Mouse (Mus musculus): ENCODE measurements around the gene Slc43a1.

Slc43a1 gene

GRCm38 (mm10) chr2:84868521-84868943 is 29.9 kb downstream of the Slc43a1 start:
- DNase-seq: peak; percentile 93

- DNase-seq: no peak
Measured at GRCm38 (mm10) chr2:84868977-84869376, 30.3 kb downstream of the Slc43a1 start.

- DNase-seq: no peak
Measured at GRCm38 (mm10) chr2:84870623-84871160, 32.0 kb downstream of the Slc43a1 start.

- DNase-seq: peak; percentile 97
Measured at GRCm38 (mm10) chr2:84872105-84872716, 33.6 kb downstream of the Slc43a1 start.

- DNase-seq: no peak
Measured at GRCm38 (mm10) chr2:84875842-84876241, 37.2 kb downstream of the Slc43a1 start.

DNA sequence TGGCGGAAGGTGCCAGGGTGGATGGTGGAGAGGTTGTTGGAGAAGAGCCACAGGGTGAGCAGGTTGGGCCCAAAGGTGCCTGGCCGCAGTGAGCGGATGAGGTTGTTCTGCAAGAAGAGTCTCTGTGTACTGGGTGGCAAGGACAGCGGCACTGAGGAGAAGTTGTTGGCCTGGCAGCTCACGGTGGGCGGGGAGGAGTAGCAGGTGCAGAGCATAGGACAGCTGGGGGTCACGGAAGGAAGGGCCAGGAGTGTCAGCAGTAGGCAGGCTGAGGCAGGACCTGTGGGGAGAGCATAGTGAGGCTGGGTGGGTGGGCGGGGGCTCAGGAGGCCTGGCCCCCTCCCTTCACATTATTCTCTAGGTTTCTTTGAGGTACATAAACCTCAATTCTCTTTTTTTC is 41.9 kb downstream of the Slc43a1 start:
- no peak for DNase-seq

DNA sequence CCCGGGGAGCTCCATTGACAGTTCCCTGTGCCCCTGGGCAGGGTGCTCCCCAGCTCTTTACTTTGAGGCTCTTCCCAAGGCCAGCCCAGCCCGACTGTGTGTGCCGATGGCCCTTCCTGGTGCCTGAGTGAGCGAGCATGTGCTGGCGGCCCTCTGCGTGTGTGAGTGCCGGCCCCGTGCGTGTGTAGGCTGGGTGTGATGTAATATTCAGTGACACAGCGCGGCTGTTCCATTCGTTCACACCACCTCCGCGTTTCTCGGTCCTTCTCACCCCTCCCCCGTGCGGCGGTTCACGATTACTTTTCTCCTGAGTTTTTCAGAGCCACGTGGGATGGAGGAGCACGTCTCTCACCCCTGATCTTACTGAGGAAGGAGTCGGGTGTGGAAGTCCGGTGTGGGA is 44.0 kb downstream of the Slc43a1 start:
- DNase-seq: peak; percentile 97

DNA sequence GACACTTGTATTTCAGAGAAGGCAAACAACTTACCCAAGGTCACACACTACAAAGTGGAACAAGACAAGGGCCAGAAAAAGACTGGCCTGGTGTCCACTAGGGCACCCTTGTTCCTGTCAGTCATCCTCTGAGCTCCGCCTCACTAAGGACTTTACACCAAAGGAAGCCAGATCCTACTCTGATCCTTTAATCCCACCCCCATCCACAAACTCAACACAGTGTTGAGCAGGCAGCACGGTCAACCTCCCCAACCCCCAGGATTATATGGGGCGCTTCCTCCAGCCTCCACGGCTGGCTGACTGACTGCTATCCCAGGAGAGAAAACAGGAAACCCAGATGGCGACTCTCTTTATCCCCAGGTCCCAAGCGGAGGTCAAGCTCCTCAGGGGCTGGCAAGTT is 44.4 kb downstream of the Slc43a1 start:
- DNase-seq: peak; percentile 97

- no peak for DNase-seq
Measured at GRCm38 (mm10) chr2:84883530-84883929, 44.9 kb downstream of the Slc43a1 start.

DNA sequence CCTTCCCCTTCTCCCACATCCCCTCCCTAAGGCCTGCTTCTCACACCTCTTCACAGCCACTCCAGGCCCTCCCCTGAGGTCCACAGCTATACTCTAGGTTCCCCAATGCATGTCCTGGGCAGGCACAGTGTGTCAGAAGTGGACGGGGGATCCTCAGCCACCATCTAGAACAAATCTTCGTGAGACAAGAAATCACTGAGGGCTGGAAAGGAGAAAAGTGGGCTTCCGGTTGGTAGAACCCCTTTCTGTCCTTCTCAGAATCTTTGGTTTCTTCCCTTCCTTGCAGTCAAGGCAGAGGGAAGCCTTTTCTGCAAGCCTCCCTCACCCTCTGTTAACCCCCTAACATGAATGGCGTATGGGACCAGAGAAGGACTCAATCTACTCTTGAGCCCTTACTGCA is 45.3 kb downstream of the Slc43a1 start:
- peak; percentile 83 for DNase-seq

DNA sequence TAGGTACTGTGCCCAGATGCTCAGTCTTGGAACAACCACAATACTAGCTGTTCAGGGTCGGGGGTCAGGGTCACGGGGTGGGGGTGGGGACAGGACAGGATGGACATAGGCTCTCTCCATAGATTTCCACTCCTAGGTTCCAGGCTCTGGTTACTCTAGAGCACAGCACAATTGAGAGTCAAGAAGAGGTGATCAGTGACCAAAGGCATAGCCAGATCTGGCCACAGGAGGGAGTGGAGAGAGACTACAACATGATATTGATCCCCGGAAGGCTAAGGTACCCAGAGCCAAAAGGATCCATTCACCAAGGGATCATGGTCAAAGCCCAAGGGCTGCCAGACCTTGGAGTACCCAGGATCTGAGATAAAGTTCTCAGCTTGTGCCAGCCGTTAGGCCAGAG is 46.0 kb downstream of the Slc43a1 start:
- DNase-seq: peak; percentile 82

DNA sequence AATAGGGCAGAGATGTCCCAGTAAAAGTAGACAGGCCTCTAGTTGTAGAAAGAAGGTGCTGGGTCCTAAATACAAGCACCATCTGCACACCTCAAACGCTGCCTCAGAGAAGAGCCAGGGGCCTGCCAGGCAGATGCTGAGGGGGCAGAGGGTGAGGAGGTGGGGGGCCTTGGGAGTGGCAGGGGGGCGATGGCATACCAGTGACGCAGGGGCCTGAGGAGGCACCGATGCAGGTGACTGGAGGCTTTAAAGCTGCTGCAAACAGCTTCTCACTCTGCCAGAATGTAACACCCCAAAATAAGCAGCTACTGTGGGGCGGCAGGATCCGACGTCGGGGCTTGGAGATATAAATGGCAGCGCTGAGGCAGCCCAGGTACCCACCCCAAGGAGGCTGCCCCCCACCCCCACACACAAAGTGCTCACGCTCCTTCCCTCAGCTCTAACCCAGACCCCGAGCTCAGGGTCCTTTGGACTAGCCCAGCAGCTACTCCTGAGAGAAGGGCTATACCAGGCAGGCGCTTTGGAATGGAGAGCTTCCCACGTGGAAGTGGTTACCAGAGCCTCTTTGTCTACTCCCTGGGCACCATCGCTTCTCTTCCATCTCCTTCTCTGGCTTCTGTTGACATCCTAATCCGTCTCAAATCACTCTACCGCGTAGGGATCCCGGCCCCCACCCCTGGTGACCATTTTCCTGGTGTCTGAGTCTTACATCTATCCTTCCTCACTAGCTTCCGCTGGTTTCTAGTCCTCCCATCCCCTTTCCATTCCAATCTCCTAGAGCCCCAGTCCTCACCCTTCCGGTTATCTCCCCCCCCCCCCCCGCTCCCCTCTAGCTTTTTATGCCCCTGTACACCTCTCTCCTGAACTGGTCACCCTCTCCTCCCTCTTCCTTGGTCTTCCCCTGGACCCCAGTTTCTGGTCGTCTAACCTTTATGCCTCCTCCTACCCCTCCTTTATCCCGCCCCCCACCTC is 46.7 kb downstream of the Slc43a1 start:
- peak; percentile 91 for DNase-seq

DNA sequence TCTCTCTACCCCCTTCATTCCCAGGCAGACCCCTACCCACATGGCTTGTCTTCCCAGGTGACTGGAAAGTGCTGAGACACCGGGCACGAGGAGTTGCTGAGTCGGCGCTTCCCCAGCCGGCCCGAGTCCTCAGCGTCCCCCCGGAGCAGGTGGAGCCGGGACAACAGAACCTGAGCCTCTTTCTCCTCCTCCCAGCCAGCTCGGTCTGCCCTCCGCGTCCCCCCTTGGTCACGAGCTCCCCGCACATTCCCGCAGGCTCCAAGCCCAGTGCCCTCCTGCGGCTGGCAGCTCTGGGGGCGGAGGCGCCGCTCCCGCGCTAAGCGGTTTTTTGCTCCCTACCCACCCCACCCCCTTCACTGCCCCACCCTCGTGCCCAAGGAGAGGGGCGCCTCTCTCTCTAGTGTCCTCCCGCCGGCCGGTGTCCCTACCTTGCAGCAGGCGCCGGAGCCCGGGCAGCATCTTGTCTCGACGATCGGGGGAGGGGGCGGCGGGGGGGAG is 47.6 kb downstream of the Slc43a1 start, which contains the start of gene Rtn4rl2:
Gene Rtn4rl2, minus strand, starts transcription at position 477 of the 498 bp plus-strand sequence.
- DNase-seq: peak; percentile 96

DNA sequence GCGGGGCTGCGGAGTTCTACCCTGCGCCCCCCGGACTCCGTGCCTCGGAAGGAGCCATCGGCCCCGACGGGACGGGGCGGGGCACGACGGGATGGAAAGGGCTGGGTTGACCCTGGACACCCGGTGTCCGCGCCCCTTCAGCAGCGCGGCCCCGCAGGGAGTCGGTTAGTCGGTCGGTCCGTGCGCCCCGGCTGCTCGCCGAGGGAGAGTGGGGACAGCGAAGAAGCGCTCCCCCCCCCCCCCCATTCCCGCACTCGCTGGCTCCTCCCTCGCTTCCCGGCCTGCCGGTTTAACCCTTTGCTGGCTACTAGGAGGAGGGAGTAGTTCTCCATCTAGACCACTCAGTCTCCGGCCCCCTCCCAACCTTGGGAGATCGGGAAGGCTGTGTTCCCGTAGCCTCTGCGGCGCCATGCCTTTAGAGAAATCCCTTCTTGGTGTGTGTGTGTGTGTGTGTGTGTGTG is 48.2 kb downstream of the Slc43a1 start:
- peak; percentile 96 for DNase-seq

- peak; percentile 96 for DNase-seq
Measured at GRCm38 (mm10) chr2:84887411-84888271, 49.0 kb downstream of the Slc43a1 start.

- DNase-seq: peak; percentile 98
Measured at GRCm38 (mm10) chr2:84888657-84889315, 50.1 kb downstream of the Slc43a1 start.

- peak; percentile 95 for DNase-seq
Measured at GRCm38 (mm10) chr2:84889316-84890044, 50.8 kb downstream of the Slc43a1 start.

GRCm38 (mm10) chr2:84890045-84890340 is 51.3 kb downstream of the Slc43a1 start:
- peak; percentile 98 for DNase-seq

GRCm38 (mm10) chr2:84893359-84893758 is 54.7 kb downstream of the Slc43a1 start:
- DNase-seq: peak; percentile 78

DNA sequence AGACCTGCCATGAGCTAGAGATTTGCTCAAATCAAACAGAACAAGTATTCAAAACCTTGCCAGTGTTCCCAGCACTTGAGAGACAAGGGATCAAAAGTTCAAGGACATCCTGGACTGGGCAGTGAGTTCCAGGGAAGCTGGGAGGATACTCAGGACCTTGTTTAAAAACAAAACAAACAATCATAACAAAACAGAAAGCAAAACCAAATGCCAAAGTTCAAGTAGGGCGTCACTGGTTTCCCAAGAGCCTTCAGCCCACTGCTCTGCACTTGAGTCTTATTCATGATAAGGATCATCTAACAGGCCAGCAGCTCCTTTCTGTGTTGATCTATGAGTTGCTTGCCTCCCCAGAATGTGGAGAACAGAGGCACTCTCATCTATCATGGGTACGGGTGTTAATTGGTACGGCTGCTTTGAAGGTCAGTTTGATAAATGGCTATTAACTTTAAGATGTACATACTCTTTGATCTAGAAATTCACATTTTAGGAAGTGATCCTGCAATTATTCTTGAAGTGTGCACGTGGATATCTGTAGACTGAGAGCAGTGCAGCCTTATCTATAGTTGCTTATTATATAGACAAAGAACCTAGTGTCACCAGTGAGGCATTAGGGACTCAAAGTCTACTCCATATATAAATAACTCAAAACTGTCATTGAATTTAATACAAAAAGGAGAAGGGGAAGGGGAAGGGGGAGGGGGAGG is 57.0 kb downstream of the Slc43a1 start:
- DNase-seq: peak; percentile 94

DNA sequence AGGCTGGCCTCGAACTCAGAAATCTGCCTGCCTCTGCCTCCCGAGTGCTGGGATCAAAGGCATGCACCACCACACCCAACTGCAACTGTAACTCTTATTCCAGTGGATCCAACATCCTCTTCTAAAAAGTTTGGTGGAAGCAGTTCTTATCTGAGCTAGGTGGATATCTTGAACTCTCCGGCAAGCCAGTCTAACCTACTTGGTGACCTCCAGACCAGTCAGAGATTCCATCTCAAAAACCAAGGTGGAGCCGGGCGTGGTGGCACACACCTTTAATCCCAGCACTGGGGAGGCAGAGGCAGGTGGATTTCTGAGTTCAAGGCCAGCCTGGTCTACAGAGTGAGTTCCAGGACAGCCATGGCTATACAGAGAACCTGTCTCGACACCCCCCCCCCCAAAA is 58.0 kb downstream of the Slc43a1 start:
- peak; percentile 85 for DNase-seq

Data from heart, adult 11 months (tissue).